Mouse (Mus musculus) heart, embryonic 16.5 days (tissue): Measurements from ENCODE around the gene Myo9b. TPM values are rescaled to one million over a fixed set of nuclear protein-coding genes. Genes with fewer than 3 reads are reported as not detected.

Source experiments
- ATAC-seq: fragments of 200-750 bp; cut with Nextera tagmentation; replicated peaks from 2 replicates; pipeline ENCODE4 v1.8.0; 2017; ENCODE audit warnings: moderate number of reproducible peaks; ENCODE audit not compliant: insufficient read depth, low FRiP score; ENCODE audit errors: extremely low read depth
- H3K27ac ChIP-seq: fragments of 300-500 bp; sonication (generic); 2 replicates; pipeline ENCODE4 v1.5.1; 2014; ENCODE audit warnings: mild to moderate bottlenecking, low read length, control low read depth, moderate library complexity
- H3K27me3 ChIP-seq: fragments of 300-500 bp; sonication (generic); 2 replicates; pipeline ENCODE4 v1.6.1; 2014; ENCODE audit warnings: low read length, mixed read lengths; ENCODE audit not compliant: control insufficient read depth, insufficient read depth
- H3K36me3 ChIP-seq: fragments of 300-500 bp; sonication (generic); 2 replicates; pipeline ENCODE4 v1.6.1; 2014; ENCODE audit not compliant: control insufficient read depth, insufficient read depth
- H3K4me1 ChIP-seq: fragments of 300-500 bp; sonication (generic); 2 replicates; pipeline ENCODE4 v1.6.1; 2014; ENCODE audit warnings: low read length, mixed read lengths; ENCODE audit not compliant: control insufficient read depth, insufficient read depth
- H3K4me2 ChIP-seq: fragments of 300-500 bp; sonication (generic); 2 replicates; pipeline ENCODE4 v1.6.1; 2014; ENCODE audit warnings: low read depth, mild to moderate bottlenecking, control low read depth, low read length
- H3K4me3 ChIP-seq: fragments of 300-500 bp; sonication (generic); 2 replicates; pipeline ENCODE4 v1.5.1; 2014; ENCODE audit warnings: mild to moderate bottlenecking, control low read depth, low read length
- H3K9ac ChIP-seq: fragments of 300-500 bp; sonication (generic); 2 replicates; pipeline ENCODE4 v1.6.1; 2014; ENCODE audit warnings: low read length, control low read depth
- H3K9me3 ChIP-seq: fragments of 300-500 bp; sonication (generic); replicated peaks from 2 replicates; pipeline ENCODE4 v1.6.1; 2016; ENCODE audit warnings: low read length; ENCODE audit not compliant: control insufficient read depth
- WGBS: fragments of 180-500 bp; shearing (Covaris S2); extraction: QIAGEN DNeasy Blood & Tissue Kit; methylation state at CpG from one replicate; pipeline ENCODE4 v1.1.7; 2014; 5-methylcytosine and 5-hydroxymethylcytosine counted together
- polyA plus RNA-seq: library from polyadenylated mRNA; unstranded; fragments of >200 nt; fragmentation: Nextera tagmentation; extraction: Ambion mirVana; gene quantifications from 2 replicates; pipeline ENCODE4 v1.2.1, GENCODE M21; 2015

Myo9b gene
- polyA plus RNA-seq, 1 experiment from 2014 or later: 12.6 TPM

- H3K27me3 ChIP-seq: no peaks in the 10 kb centered on the region
- 0 out of 2 replicates have a peak, but pooled peaks cover 5% of the 10 kb centered on the region for H3K36me3 ChIP-seq
- ATAC-seq: peak; percentile 91
- H3K9me3 ChIP-seq: no peaks in the 10 kb centered on the region
- peak overlapping the region; percentile 91 for H3K4me2 ChIP-seq
- peak overlapping the region; percentile 87 for H3K27ac ChIP-seq
- H3K4me3 ChIP-seq: peak overlapping the region; percentile 86
- WGBS: 4% methylated on average over 67 of the region's 80 CpGs
- peak overlapping the region; percentile 93 for H3K9ac ChIP-seq
- H3K4me1 ChIP-seq: peaks cover 17% of the 10 kb centered on the region
Observed at GRCm38 (mm10) chr8:71381971-71382961, 109.8 kb downstream of the Myo9b start.

- 53% methylated on average over 12 of the region's 12 CpGs for WGBS
- no peak overlapping the region for H3K4me2 ChIP-seq
- H3K36me3 ChIP-seq: no peaks in the 10 kb centered on the region
- peaks cover 17% of the 10 kb centered on the region for H3K4me1 ChIP-seq
- H3K4me3 ChIP-seq: no peak overlapping the region
- no peak for ATAC-seq
- no peaks in the 10 kb centered on the region for H3K27me3 ChIP-seq
- 0 out of 2 replicates have a peak overlapping the region, but pooled peaks have one; percentile 27 for H3K9ac ChIP-seq
- no peaks in the 10 kb centered on the region for H3K9me3 ChIP-seq
- no peak overlapping the region for H3K27ac ChIP-seq
Observed at GRCm38 (mm10) chr8:71383396-71383795, 110.9 kb downstream of the Myo9b start.

- Histone ChIP-seq H3K27me3 (no peaks in the 10 kb centered on the region), H3K27ac (no peak overlapping the region), H3K4me3 (no peak overlapping the region), H3K36me3 (no peaks in the 10 kb centered on the region), H3K9me3 (no peaks in the 10 kb centered on the region), H3K4me2 (no peak overlapping the region), H3K9ac (no peak overlapping the region), H3K4me1 (peaks cover 16% of the 10 kb centered on the region)
- ATAC-seq: no peak
- WGBS: 69% methylated on average over 3 of the region's 3 CpGs
Observed at GRCm38 (mm10) chr8:71383860-71384259, 111.3 kb downstream of the Myo9b start.

- 69% methylated on average over 12 of the region's 12 CpGs for WGBS
Observed at GRCm38 (mm10) chr8:71385212-71385835, 112.8 kb downstream of the Myo9b start.

GRCm38 (mm10) chr8:71388267-71388666 is 115.8 kb downstream of the Myo9b start:
- no peaks in the 10 kb centered on the region for H3K27me3 ChIP-seq
- 0 out of 2 replicates have a peak, but pooled peaks cover 1% of the 10 kb centered on the region for H3K4me1 ChIP-seq
- no peaks in the 10 kb centered on the region for H3K9me3 ChIP-seq
- H3K9ac ChIP-seq: no peak overlapping the region
- WGBS: 43% methylated on average over 1 of the region's 1 CpGs
- H3K36me3 ChIP-seq: no peaks in the 10 kb centered on the region
- H3K27ac ChIP-seq: no peak overlapping the region
- no peak overlapping the region for H3K4me3 ChIP-seq
- no peak for ATAC-seq
- H3K4me2 ChIP-seq: no peak overlapping the region

More at GRCm38 (mm10) chr8:71385212-71385835, 112.8 kb downstream of the Myo9b start:
- H3K9ac ChIP-seq: no peak overlapping the region
- no peaks in the 10 kb centered on the region for H3K36me3 ChIP-seq
- H3K4me2 ChIP-seq: no peak overlapping the region
- 0 out of 2 replicates have a peak, but pooled peaks cover 5% of the 10 kb centered on the region for H3K4me1 ChIP-seq
- no peak for ATAC-seq
- no peak overlapping the region for H3K27ac ChIP-seq
- H3K4me3 ChIP-seq: no peak overlapping the region
- no peaks in the 10 kb centered on the region for H3K9me3 ChIP-seq
- no peaks in the 10 kb centered on the region for H3K27me3 ChIP-seq

GRCm38 (mm10) chr8:71391696-71392095 is 119.2 kb downstream of the Myo9b start:
- WGBS: 77% methylated on average over 2 of the region's 2 CpGs
- H3K27ac ChIP-seq: no peak overlapping the region
- no peak overlapping the region for H3K9ac ChIP-seq
- no peak overlapping the region for H3K4me3 ChIP-seq
- peaks cover 2% of the 10 kb centered on the region; the same call in 1 of the 2 replicates for H3K4me1 ChIP-seq
- ATAC-seq: no peak
- H3K9me3 ChIP-seq: no peaks in the 10 kb centered on the region
- no peaks in the 10 kb centered on the region for H3K27me3 ChIP-seq
- no peak overlapping the region for H3K4me2 ChIP-seq
- no peaks in the 10 kb centered on the region for H3K36me3 ChIP-seq

GRCm38 (mm10) chr8:71392391-71392790 is 119.9 kb downstream of the Myo9b start:
- H3K9me3 ChIP-seq: no peaks in the 10 kb centered on the region
- no peak overlapping the region for H3K4me3 ChIP-seq
- H3K9ac ChIP-seq: no peak overlapping the region
- H3K36me3 ChIP-seq: no peaks in the 10 kb centered on the region
- no peak overlapping the region for H3K27ac ChIP-seq
- H3K4me2 ChIP-seq: no peak overlapping the region
- 67% methylated on average over 5 of the region's 5 CpGs for WGBS
- H3K27me3 ChIP-seq: no peaks in the 10 kb centered on the region
- peaks cover 4% of the 10 kb centered on the region for H3K4me1 ChIP-seq
- ATAC-seq: no peak

- Histone ChIP-seq H3K9ac (no peak overlapping the region), H3K4me1 (peaks cover 9% of the 10 kb centered on the region), H3K27me3 (no peaks in the 10 kb centered on the region), H3K4me2 (peak overlapping the region; percentile 12; the same call in 1 of the 2 replicates), H3K27ac (no peak overlapping the region), H3K9me3 (no peaks in the 10 kb centered on the region), H3K4me3 (0 out of 2 replicates have a peak overlapping the region, but pooled peaks have one; percentile 5), H3K36me3 (no peaks in the 10 kb centered on the region)
- ATAC-seq: no peak
- 21% methylated on average over 3 of the region's 3 CpGs for WGBS
Observed at GRCm38 (mm10) chr8:71392871-71393270, 120.4 kb downstream of the Myo9b start.
